Mouse (Mus musculus): ENCODE measurements around the gene Stil. TPM values are rescaled to one million over a fixed set of nuclear protein-coding genes. Genes with fewer than 3 reads are reported as not detected.

Gene Stil
- polyA plus RNA-seq, 1 experiment from 2014 or later: 0.61 TPM

DNA sequence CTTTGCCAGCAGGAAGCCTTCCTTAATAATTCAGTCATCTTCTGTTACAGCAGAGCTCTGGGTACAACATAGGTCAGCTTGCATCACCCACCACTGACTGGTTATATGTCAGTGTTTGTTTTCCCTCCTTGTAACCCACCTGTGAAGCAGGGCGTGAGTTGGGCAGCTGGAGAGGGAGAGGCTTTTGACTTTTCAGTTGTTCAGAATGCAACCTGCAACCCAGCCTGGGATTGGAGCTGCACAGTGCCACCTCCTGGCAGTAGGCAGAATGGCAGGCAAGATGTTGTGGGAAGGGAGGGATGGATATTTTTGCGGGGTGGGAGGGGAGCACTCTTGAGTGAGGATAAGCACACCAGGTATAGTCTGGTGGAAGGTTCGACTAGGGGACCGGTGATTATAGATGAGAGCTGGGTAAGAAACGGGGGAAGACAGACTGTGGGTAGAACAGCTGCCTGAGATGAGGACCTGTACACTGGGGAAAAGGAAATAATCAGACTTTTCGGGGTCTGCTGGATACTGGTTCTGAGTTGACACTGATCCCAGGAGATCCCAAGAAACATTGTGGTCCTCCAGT lies 85.7 kb downstream of the Stil start:
- H3K36me3 ChIP-seq (ENCODE audit: insufficient read depth, low read length): no peaks in the 10 kb centered on the region
- peak; percentile 71 for DNase-seq (ENCODE audit: low spot score)
- H3K9ac ChIP-seq (replicated peaks; ENCODE audit: low read depth): no peak overlapping the region
- no peaks in the 10 kb centered on the region for H3K9me3 ChIP-seq (ENCODE audit: low read length)
- H3K27ac ChIP-seq (ENCODE audit: low read length): no peak overlapping the region
- no peaks in the 10 kb centered on the region for H3K27me3 ChIP-seq (replicated peaks; ENCODE audit: insufficient read depth, low read length)
- ATAC-seq: no peak
- no peaks in the 10 kb centered on the region for H3K4me1 ChIP-seq (ENCODE audit: insufficient read depth, low read depth, low read length)
- no peak overlapping the region for H3K4me3 ChIP-seq (ENCODE audit: low read depth, low read length)
- TF ChIP-seq CTCF (IDR thresholded peaks at IDR 0.05) (peak; percentile 99), EP300 (IDR thresholded peaks at IDR 0.05) (no peak)
- H3K4me2 ChIP-seq (replicated peaks; ENCODE audit: low read depth, low read length): no peak overlapping the region
- WGBS: 17% methylated on average over 6 of the region's 6 CpGs

GRCm38 (mm10) chr4:115086257-115086656 lies 86.3 kb downstream of the Stil start:
- no peak overlapping the region for H3K27ac ChIP-seq (ENCODE audit: low read length)
- no peak for ATAC-seq
- no peak for TF ChIP-seq EP300 (IDR thresholded peaks at IDR 0.05)
- TF ChIP-seq CTCF (IDR thresholded peaks at IDR 0.05): no peak

DNA sequence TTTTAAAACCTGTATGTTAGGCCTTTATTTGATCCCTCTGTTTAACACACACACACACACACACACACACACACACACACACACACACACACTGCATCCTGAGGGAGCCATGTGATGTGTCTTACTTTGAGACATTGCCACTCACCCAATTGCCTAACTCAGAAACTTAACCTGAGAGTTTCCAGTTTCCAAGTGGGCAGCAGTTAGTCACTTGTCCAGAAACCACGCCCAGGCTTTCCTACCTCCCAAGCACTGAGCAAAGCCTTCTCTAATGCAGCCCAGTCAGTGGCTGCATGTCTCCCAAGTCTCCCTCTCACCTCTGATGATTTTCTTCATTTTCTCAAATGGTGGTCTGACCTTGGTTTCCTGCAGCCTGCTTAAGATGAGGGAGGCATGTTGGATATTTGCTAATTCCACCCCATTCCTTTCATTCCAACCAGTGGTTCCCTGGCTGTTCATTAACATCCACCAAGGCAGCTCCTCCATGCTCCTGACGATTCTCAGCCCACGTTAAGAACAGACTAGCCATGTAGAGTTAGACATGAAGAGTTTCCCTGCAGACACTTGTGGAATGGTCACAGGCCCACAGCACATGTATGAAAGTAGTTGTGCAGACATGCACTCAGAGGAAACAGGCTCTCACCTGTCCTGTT lies 86.9 kb downstream of the Stil start:
- TF ChIP-seq EP300 (IDR thresholded peaks at IDR 0.05) (peak; percentile 39; the same call in 1 of the 2 replicates), CTCF (IDR thresholded peaks at IDR 0.05) (no peak)
- DNase-seq (ENCODE audit: low spot score) (peak; percentile 86), ATAC-seq (peak; percentile 56)
- no peaks in the 10 kb centered on the region for H3K4me1 ChIP-seq (ENCODE audit: insufficient read depth, low read depth, low read length)
- no peak overlapping the region for H3K4me2 ChIP-seq (replicated peaks; ENCODE audit: low read depth, low read length)
- 24% methylated on average over 3 of the region's 3 CpGs for WGBS
- no peaks in the 10 kb centered on the region for H3K9me3 ChIP-seq (ENCODE audit: low read length)
- no peaks in the 10 kb centered on the region for H3K27me3 ChIP-seq (replicated peaks; ENCODE audit: insufficient read depth, low read length)
- H3K27ac ChIP-seq (ENCODE audit: low read length): no peak overlapping the region
- no peak overlapping the region for H3K9ac ChIP-seq (replicated peaks; ENCODE audit: low read depth)
- no peaks in the 10 kb centered on the region for H3K36me3 ChIP-seq (ENCODE audit: insufficient read depth, low read length)
- no peak overlapping the region for H3K4me3 ChIP-seq (ENCODE audit: low read depth, low read length)

More at GRCm38 (mm10) chr4:115086257-115086656, 86.3 kb downstream of the Stil start:
- Histone ChIP-seq H3K4me3 (ENCODE audit: low read depth, low read length) (no peak overlapping the region), H3K36me3 (ENCODE audit: insufficient read depth, low read length) (no peaks in the 10 kb centered on the region), H3K9me3 (ENCODE audit: low read length) (no peaks in the 10 kb centered on the region), H3K9ac (replicated peaks; ENCODE audit: low read depth) (no peak overlapping the region), H3K4me1 (ENCODE audit: insufficient read depth, low read depth, low read length) (no peaks in the 10 kb centered on the region), H3K4me2 (replicated peaks; ENCODE audit: low read depth, low read length) (no peak overlapping the region), H3K27me3 (replicated peaks; ENCODE audit: insufficient read depth, low read length) (no peaks in the 10 kb centered on the region)
- no peak for DNase-seq (ENCODE audit: low spot score)
- WGBS: 56% methylated on average over 4 of the region's 4 CpGs

DNA sequence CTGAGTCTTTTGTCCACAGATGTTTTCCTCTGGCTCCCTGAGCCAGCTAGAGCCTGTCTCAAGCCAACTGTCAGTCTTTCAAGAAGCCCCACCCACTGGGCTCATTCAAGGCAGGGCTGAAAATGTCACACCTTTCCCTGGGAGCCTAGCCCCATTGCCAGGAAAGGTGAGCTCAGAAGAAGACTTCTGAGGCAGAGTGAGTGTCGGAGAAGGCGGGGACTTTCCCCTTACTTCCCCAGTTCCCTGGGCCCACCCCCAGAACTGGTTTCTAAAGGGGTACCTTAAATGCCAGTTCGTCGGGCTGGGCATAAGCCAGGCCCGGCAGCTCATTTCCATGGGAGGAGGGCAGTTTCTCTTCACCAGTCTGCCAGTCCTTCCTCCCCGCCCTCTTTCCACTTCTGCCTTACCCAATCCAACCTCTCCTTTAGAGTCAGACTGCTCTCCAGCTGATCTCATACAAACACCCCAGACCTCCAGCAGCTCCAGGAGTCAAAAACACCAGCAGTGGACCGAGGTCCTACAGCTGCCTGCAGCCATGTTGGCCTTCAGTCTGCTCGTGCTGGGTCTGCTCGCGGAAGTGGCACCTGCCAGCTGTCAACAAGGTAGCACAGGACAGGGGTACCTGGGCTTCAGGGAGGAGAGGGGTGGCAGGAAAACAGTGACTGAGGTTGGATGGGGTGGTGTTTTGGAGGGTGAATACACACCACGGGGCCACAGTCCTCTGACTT lies 88.8 kb downstream of the Stil start, which contains the start of gene Pdzk1ip1:
Gene Pdzk1ip1 (plus strand): TSS at position 98 of the 728 bp plus-strand sequence.
- H3K9me3 ChIP-seq (ENCODE audit: low read length): no peaks in the 10 kb centered on the region
- peak; percentile 93 for DNase-seq (ENCODE audit: low spot score)
- H3K36me3 ChIP-seq (ENCODE audit: insufficient read depth, low read length): no peaks in the 10 kb centered on the region
- peak within 1 kb of the TSS; percentile 80 for H3K27ac ChIP-seq (ENCODE audit: low read length)
- ATAC-seq: peak; percentile 87
- H3K4me2 ChIP-seq (replicated peaks; ENCODE audit: low read depth, low read length): peak within 1 kb of the TSS; percentile 45
- H3K4me3 ChIP-seq (ENCODE audit: low read depth, low read length): peak within 1 kb of the TSS; percentile 18
- TF ChIP-seq EP300 (IDR thresholded peaks at IDR 0.05) (no peak), CTCF (IDR thresholded peaks at IDR 0.05) (no peak)
- WGBS: 14% methylated on average over 11 of the region's 11 CpGs
- H3K27me3 ChIP-seq (replicated peaks; ENCODE audit: insufficient read depth, low read length): no peaks in the 10 kb centered on the region
- no peak within 1 kb of the TSS; the same call in 1 of the 2 replicates for H3K9ac ChIP-seq (replicated peaks; ENCODE audit: low read depth)
- no peaks in the 10 kb centered on the region for H3K4me1 ChIP-seq (ENCODE audit: insufficient read depth, low read depth, low read length)

DNA sequence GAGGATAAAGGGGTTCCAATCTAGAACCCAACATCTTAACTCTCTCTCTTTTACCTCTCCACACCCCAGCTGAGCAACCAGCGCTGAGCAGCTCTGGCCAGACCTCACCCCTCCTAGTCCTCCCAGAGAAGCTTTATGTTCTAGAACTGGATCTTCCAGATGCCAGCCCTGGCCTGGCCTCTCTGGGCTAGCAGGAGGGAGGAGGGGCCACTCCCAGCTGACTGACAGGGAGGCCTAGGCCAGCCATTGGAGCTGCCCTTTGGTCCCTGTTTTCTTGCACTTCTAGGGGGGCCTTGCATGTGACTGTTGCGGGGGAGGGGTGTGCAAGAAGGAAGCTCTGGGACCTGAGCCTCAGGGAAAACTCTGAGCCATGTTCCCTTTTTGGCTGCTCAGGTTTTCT lies 90.6 kb downstream of the Stil start:
- no peaks in the 10 kb centered on the region for H3K27me3 ChIP-seq (replicated peaks; ENCODE audit: insufficient read depth, low read length)
- H3K4me2 ChIP-seq (replicated peaks; ENCODE audit: low read depth, low read length): no peak overlapping the region
- no peaks in the 10 kb centered on the region for H3K9me3 ChIP-seq (ENCODE audit: low read length)
- H3K36me3 ChIP-seq (ENCODE audit: insufficient read depth, low read length): no peaks in the 10 kb centered on the region
- H3K4me1 ChIP-seq (ENCODE audit: insufficient read depth, low read depth, low read length): 0 out of 2 replicates have a peak, but pooled peaks cover 1% of the 10 kb centered on the region
- ATAC-seq (0 out of 2 replicates have a peak, but pooled peaks have one; percentile 7), DNase-seq (ENCODE audit: low spot score) (peak; percentile 18)
- no peak overlapping the region for H3K27ac ChIP-seq (ENCODE audit: low read length)
- H3K9ac ChIP-seq (replicated peaks; ENCODE audit: low read depth): no peak overlapping the region
- WGBS: 46% methylated on average over 2 of the region's 2 CpGs
- H3K4me3 ChIP-seq (ENCODE audit: low read depth, low read length): no peak overlapping the region
- TF ChIP-seq EP300 (IDR thresholded peaks at IDR 0.05) (no peak), CTCF (IDR thresholded peaks at IDR 0.05) (no peak)

GRCm38 (mm10) chr4:115091806-115092205 lies 91.8 kb downstream of the Stil start:
- no peaks in the 10 kb centered on the region for H3K9me3 ChIP-seq (ENCODE audit: low read length)
- no peak overlapping the region for H3K9ac ChIP-seq (replicated peaks; ENCODE audit: low read depth)
- no peak overlapping the region for H3K4me3 ChIP-seq (ENCODE audit: low read depth, low read length)
- H3K4me1 ChIP-seq (ENCODE audit: insufficient read depth, low read depth, low read length): peaks cover 6% of the 10 kb centered on the region; the same call in 1 of the 2 replicates
- WGBS: 80% methylated on average over 3 of the region's 3 CpGs
- no peak overlapping the region for H3K4me2 ChIP-seq (replicated peaks; ENCODE audit: low read depth, low read length)
- H3K27me3 ChIP-seq (replicated peaks; ENCODE audit: insufficient read depth, low read length): no peaks in the 10 kb centered on the region
- H3K36me3 ChIP-seq (ENCODE audit: insufficient read depth, low read length): no peaks in the 10 kb centered on the region
- no peak for ATAC-seq
- DNase-seq (ENCODE audit: low spot score): no peak
- no peak overlapping the region for H3K27ac ChIP-seq (ENCODE audit: low read length)
- no peak for TF ChIP-seq CTCF (IDR thresholded peaks at IDR 0.05)
- TF ChIP-seq EP300 (IDR thresholded peaks at IDR 0.05): no peak

Other genes starting within 250 kb of the Stil start
- gene Gm12830, start 178.4 kb upstream of the Stil start, polyA plus RNA-seq (2015; fragmentation: Nextera tagmentation; extraction: Ambion mirVana): not detected in 2 replicates
- 0.10 TPM in 1 of 2 replicates, not detected in the other for gene Foxd2, start 91.3 kb upstream of the Stil start, polyA plus RNA-seq (2015; fragmentation: Nextera tagmentation; extraction: Ambion mirVana)
- not detected in 2 replicates for gene Foxe3, start 74.1 kb upstream of the Stil start, polyA plus RNA-seq (2015; fragmentation: Nextera tagmentation; extraction: Ambion mirVana)
- 94.2 and 96.4 TPM in 2 replicates for gene Cmpk1, start 12.9 kb upstream of the Stil start, polyA plus RNA-seq (2015; fragmentation: Nextera tagmentation; extraction: Ambion mirVana)
- gene Tal1, start 56.3 kb downstream of the Stil start, polyA plus RNA-seq (2015; fragmentation: Nextera tagmentation; extraction: Ambion mirVana): 1.9 and 2.5 TPM in 2 replicates
- gene Pdzk1ip1, start 88.5 kb downstream of the Stil start, polyA plus RNA-seq (2015; fragmentation: Nextera tagmentation; extraction: Ambion mirVana): 99.9 and 117 TPM in 2 replicates
- gene Cyp4x1, start 134.1 kb downstream of the Stil start, polyA plus RNA-seq (2015; fragmentation: Nextera tagmentation; extraction: Ambion mirVana): 0.04 TPM in 1 of 2 replicates, not detected in the other
- gene Cyp4a29, start 241.9 kb downstream of the Stil start, polyA plus RNA-seq (2015; fragmentation: Nextera tagmentation; extraction: Ambion mirVana): not detected in 2 replicates